8 mouse cellular contexts compared by ENCODE assay signal in the genomic region with DNA sequence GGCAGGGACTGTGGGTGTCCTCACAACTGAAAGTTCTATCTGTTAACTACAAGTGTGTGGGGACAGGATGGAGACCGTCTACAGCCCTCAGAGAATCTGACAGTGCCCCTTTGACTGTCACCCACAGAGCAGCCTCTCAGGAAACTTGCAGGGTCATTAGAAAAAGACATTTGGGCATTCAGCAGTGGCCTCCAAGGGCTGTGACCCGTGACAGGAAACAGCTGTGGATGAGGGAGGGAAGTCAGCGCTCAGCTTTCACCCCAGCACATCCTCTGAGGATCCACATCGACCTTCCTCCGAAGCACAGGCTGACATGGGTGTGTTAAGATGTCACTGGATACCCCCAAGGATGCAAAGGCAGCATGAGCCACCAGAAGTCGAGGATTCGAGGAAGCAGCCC.
A peak's percentile ranks its signal among the peaks of the same experiment; 100 is the strongest.
DNase-seq lines count a peak whose midpoint lies in the region; ATAC-seq and TF ChIP-seq lines count a peak whose summit lies in the region.

No protein-coding gene starts in this region.

- no peaks in the 10 kb centered on the region for H3K36me3 ChIP-seq in intestine, embryonic 15.5 days
- H3K36me3 ChIP-seq in intestine, postnatal 0 days (ENCODE audit: control insufficient read depth, insufficient read depth) = no peaks in the 10 kb centered on the region

- intact Hi-C loops in left cerebral cortex, postnatal 4 days (cut with DNase I) = no loop called here

- no peaks in the 10 kb centered on the region for H3K9me3 ChIP-seq in intestine, embryonic 15.5 days
- no peaks in the 10 kb centered on the region for H3K9me3 ChIP-seq in intestine, postnatal 0 days (ENCODE audit: control insufficient read depth)

- H3K4me3 ChIP-seq in intestine, embryonic 15.5 days (replicated peaks) = no peak overlapping the region
- no peak overlapping the region for H3K4me3 ChIP-seq in intestine, postnatal 0 days (ENCODE audit: low read depth, low read length)

- H3K9ac ChIP-seq in intestine, embryonic 15.5 days = no peak overlapping the region
- H3K9ac ChIP-seq in intestine, postnatal 0 days (ENCODE audit: low read depth, low read length) = no peak overlapping the region

- no peak overlapping the region for H3K4me2 ChIP-seq in intestine, embryonic 15.5 days (replicated peaks)
- no peak overlapping the region for H3K4me2 ChIP-seq in intestine, postnatal 0 days (replicated peaks; ENCODE audit: low read depth)

- H3K4me1 ChIP-seq in intestine, embryonic 15.5 days (replicated peaks) = peaks cover 15% of the 10 kb centered on the region
- no peaks in the 10 kb centered on the region for H3K4me1 ChIP-seq in intestine, postnatal 0 days (replicated peaks; ENCODE audit: control insufficient read depth, insufficient read depth, low read length)

- 44% methylated on average over 7 of the region's 7 CpGs for WGBS in intestine, embryonic 15.5 days
- WGBS in intestine, postnatal 0 days = 58% methylated on average over 7 of the region's 7 CpGs

- TF ChIP-seq CTCF in intestine, postnatal 0 days (IDR thresholded peaks at IDR 0.05; ENCODE audit: low read depth) = no peak

- peak; percentile 73 for DNase-seq in embryo, embryonic 10.5 days (ENCODE audit: low spot score)
- peak; percentile 34 for DNase-seq in kidney, adult 18-20 months
- DNase-seq in T-cell, adult 2 months (ENCODE audit: low spot score) = no peak
- no peak for DNase-seq in cerebellum, adult 11-12 months
- DNase-seq in left cerebral cortex, postnatal 4 days = no peak

- no peak for ATAC-seq in intestine, embryonic 15.5 days
- ATAC-seq in intestine, postnatal 0 days = no peak
- 0 out of 2 replicates have a peak, but pooled peaks have one; percentile 8 for ATAC-seq in monocyte, adult 5-6 weeks (replicated peaks; ENCODE audit: insufficient number of reproducible peaks, low FRiP score, low TSS enrichment, poor library complexity, severe bottlenecking)

- peak overlapping the region; percentile 45; the same call in 1 of the 2 replicates for H3K27ac ChIP-seq in intestine, embryonic 15.5 days
- H3K27ac ChIP-seq in intestine, postnatal 0 days (ENCODE audit: low read depth, low read length) = no peak overlapping the region

- H3K27me3 ChIP-seq in intestine, embryonic 15.5 days (replicated peaks) = no peaks in the 10 kb centered on the region
- no peaks in the 10 kb centered on the region for H3K27me3 ChIP-seq in intestine, postnatal 0 days (replicated peaks; ENCODE audit: control insufficient read depth, insufficient read depth, low read length)

Comparison
In these comparisons a context has a peak if more than half of its experiments do, and no peak if none do; other contexts are left out.
1. DNase-seq: peak in embryo, embryonic 10.5 days (single experiment) and kidney, adult 18-20 months (single experiment); none in T-cell, adult 2 months (single experiment), cerebellum, adult 11-12 months (single experiment) and left cerebral cortex, postnatal 4 days (single experiment).